Mouse (Mus musculus) neural tube, embryonic 12.5 days (tissue): Measurements from ENCODE around the gene Fli1. TPM values are rescaled to one million over a fixed set of nuclear protein-coding genes. Genes with fewer than 3 reads are reported as not detected.

Experiments used
- ATAC-seq: fragments of 200-750 bp; cut with Nextera tagmentation; 2 replicates; pipeline ENCODE4 v1.8.0; 2017; ENCODE audit warnings: low read depth, mild to moderate bottlenecking, moderate TSS enrichment, moderate library complexity; ENCODE audit not compliant: low FRiP score
- H3K27ac ChIP-seq: fragments of 300-500 bp; sonication (generic); 2 replicates; pipeline ENCODE4 v1.5.1; 2016
- H3K27me3 ChIP-seq: fragments of 300-500 bp; sonication (generic); replicated peaks from 2 replicates; pipeline ENCODE4 v1.6.1; 2016; ENCODE audit warnings: mild to moderate bottlenecking
- H3K36me3 ChIP-seq: fragments of 300-500 bp; sonication (generic); 2 replicates; pipeline ENCODE4 v1.6.1; 2016; ENCODE audit warnings: mild to moderate bottlenecking
- H3K4me1 ChIP-seq: fragments of 300-500 bp; sonication (generic); 2 replicates; pipeline ENCODE4 v1.6.1; 2016
- H3K4me2 ChIP-seq: fragments of 300-500 bp; sonication (generic); replicated peaks from 2 replicates; pipeline ENCODE4 v1.6.1; 2016; ENCODE audit warnings: mild to moderate bottlenecking
- H3K4me3 ChIP-seq: fragments of 300-500 bp; sonication (generic); 2 replicates; pipeline ENCODE4 v1.5.1; 2016
- H3K9ac ChIP-seq: fragments of 300-500 bp; sonication (generic); 2 replicates; pipeline ENCODE4 v1.6.1; 2016; ENCODE audit warnings: mild to moderate bottlenecking
- H3K9me3 ChIP-seq: fragments of 300-500 bp; sonication (generic); 2 replicates; pipeline ENCODE4 v1.6.1; 2016; ENCODE audit warnings: mild to moderate bottlenecking
- WGBS: fragments of 180-500 bp; shearing (Covaris S2); methylation state at CpG from one replicate; pipeline ENCODE4 v1.1.7; 2016; 5-methylcytosine and 5-hydroxymethylcytosine counted together
- polyA plus RNA-seq: library from polyadenylated mRNA; unstranded; fragments of >200 nt; fragmentation: Nextera tagmentation; extraction: Ambion mirVana; gene quantifications from 2 replicates; pipeline ENCODE4 v1.2.1, GENCODE M21; 2016

Fli1 gene
- polyA plus RNA-seq, 1 experiment from 2014 or later: 15.4 TPM

DNA sequence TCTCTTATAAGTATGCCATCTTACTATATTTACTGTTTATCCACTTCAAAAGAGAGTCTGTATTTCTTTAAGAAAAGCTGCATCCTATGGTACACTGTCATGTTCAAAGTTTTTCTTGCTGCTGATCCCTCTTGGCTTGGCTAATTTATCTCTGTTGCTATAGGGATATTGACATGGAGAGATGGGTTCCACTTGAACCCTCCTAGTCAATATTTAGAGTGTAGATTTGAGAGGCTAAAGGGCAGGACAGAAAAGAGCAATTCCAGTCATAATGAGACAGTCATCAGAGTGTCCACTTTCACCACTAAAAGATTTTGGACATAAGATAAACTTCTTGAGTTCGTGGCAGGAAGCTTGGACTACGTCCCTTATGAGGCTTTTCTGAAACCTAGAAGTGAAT, 142.4 kb downstream of the Fli1 start:
- Histone ChIP-seq H3K4me3 (no peak overlapping the region), H3K27me3 (no peaks in the 10 kb centered on the region), H3K4me2 (no peak overlapping the region), H3K4me1 (no peaks in the 10 kb centered on the region), H3K9ac (no peak overlapping the region), H3K27ac (no peak overlapping the region), H3K36me3 (no peaks in the 10 kb centered on the region), H3K9me3 (no peaks in the 10 kb centered on the region)
- ATAC-seq: no peak
- 87% methylated on average over 2 of the region's 2 CpGs for WGBS

DNA sequence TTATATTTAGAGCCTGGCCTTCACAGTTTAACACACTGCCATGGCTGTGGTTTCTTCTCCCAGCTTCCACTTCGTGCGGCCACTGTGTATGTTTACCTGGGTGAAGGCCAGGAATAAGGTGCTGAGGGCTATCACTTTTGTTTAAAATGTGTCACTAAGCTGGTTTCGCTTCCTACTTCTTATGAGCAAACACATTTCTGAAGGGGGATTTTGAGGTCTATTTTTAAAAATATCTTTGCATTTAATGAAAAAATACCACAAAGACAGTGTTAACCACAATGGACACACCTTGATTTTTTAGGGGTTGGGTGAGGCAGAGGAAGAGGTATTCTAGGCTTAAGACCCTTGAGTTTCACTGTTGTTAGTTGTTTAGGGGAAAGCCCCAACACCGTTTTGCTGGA, 147.9 kb downstream of the Fli1 start:
- no peaks in the 10 kb centered on the region for H3K9me3 ChIP-seq
- H3K27ac ChIP-seq: no peak overlapping the region
- no peak overlapping the region for H3K4me2 ChIP-seq
- no peaks in the 10 kb centered on the region for H3K36me3 ChIP-seq
- no peaks in the 10 kb centered on the region for H3K4me1 ChIP-seq
- H3K27me3 ChIP-seq: no peaks in the 10 kb centered on the region
- WGBS: 88% methylated on average over 4 of the region's 4 CpGs
- H3K4me3 ChIP-seq: no peak overlapping the region
- no peak overlapping the region for H3K9ac ChIP-seq
- no peak for ATAC-seq

DNA sequence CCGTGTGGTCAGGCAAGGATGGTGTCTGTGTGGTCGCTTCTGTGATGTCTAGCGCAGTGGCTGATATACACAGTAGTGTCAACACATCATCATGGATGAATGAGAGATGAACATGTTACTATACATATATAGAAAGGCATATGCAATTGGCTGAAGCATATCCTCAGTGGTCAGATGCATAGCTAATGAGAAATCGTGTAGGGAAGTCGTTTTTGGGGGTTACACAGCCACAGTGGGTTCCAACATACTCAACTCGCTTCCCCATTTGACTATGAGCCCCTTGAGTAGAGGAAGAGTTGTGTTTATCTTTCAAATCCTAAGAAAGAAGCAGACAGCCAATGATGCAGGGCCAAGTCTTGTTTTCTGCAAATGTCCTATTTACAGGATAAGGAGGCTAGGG, 149.9 kb downstream of the Fli1 start:
- no peaks in the 10 kb centered on the region for H3K36me3 ChIP-seq
- no peaks in the 10 kb centered on the region for H3K4me1 ChIP-seq
- no peak overlapping the region for H3K27ac ChIP-seq
- H3K27me3 ChIP-seq: no peaks in the 10 kb centered on the region
- no peaks in the 10 kb centered on the region for H3K9me3 ChIP-seq
- no peak for ATAC-seq
- WGBS: 79% methylated on average over 6 of the region's 6 CpGs
- H3K4me2 ChIP-seq: no peak overlapping the region
- H3K9ac ChIP-seq: no peak overlapping the region
- H3K4me3 ChIP-seq: no peak overlapping the region

DNA sequence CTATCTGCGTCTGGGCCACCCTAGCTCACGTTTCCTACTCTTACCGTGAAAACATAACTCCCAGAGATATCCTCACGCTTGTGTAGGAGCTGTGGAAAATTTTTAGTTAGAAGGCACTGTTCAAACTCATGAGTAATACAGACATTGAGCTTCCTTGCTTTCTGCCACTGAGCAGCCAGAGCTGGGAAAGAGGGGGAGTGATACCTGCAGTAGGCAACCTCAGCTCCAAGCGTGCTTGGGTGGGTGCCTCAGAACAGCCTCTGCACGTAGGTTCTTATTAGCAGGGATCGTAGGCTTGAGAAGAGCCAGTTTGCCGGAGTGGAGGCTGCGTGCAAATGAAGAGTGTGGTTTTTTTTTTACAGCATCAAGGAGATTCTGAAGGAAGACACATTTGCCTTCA, 151.0 kb downstream of the Fli1 start:
- ATAC-seq: no peak
- Histone ChIP-seq H3K27me3 (no peaks in the 10 kb centered on the region), H3K4me3 (no peak overlapping the region), H3K4me1 (no peaks in the 10 kb centered on the region), H3K9ac (no peak overlapping the region), H3K4me2 (no peak overlapping the region), H3K9me3 (no peaks in the 10 kb centered on the region), H3K36me3 (no peaks in the 10 kb centered on the region), H3K27ac (no peak overlapping the region)
- WGBS: 90% methylated on average over 9 of the region's 9 CpGs

DNA sequence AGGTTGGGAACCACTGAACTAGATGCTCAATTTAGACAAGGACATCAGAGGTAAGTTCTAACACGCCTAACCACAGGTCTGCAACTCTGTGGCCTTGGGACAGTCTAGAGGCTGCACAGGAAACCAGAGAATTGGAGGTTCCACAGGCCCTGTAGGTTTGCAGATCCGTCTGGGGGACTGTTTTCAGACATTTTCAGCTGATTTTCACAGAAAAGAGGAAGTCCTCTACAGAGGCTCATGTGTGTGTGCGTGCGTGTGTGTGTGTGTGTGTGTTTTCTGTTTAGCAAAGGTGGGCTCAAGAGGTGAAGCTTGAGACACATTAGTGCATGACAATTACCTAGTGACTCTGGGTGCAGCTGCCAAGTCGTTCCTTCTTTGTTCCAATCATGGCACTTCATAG, 151.6 kb downstream of the Fli1 start:
- no peak overlapping the region for H3K4me3 ChIP-seq
- H3K27ac ChIP-seq: no peak overlapping the region
- no peaks in the 10 kb centered on the region for H3K36me3 ChIP-seq
- 82% methylated on average over 5 of the region's 5 CpGs for WGBS
- ATAC-seq: no peak
- no peaks in the 10 kb centered on the region for H3K9me3 ChIP-seq
- no peaks in the 10 kb centered on the region for H3K27me3 ChIP-seq
- H3K9ac ChIP-seq: no peak overlapping the region
- H3K4me1 ChIP-seq: no peaks in the 10 kb centered on the region
- no peak overlapping the region for H3K4me2 ChIP-seq

DNA sequence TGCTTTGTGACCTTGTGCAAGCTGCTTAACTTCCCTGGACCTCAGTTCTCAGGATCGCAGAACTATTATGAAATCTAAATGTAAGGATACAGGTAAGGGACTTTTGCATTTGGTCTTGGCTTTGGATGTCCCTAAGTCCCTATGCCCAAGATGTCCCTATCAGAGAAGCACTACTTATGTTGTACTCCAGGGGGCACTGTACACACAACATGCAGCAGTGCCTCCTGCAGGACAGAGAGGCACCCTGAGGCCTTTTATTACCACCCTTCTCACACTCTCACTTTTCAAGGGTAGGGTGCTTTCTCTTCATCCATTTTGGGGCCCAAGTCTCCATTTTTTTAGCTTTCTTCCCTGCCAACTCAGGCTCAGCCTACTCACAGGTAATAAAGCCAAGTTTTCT, 154.5 kb downstream of the Fli1 start:
- Histone ChIP-seq H3K9ac (no peak overlapping the region), H3K4me3 (no peak overlapping the region), H3K4me2 (no peak overlapping the region), H3K36me3 (no peaks in the 10 kb centered on the region), H3K9me3 (no peaks in the 10 kb centered on the region), H3K27me3 (no peaks in the 10 kb centered on the region), H3K4me1 (no peaks in the 10 kb centered on the region), H3K27ac (no peak overlapping the region)
- WGBS: 93% methylated on average over 1 of the region's 1 CpGs
- ATAC-seq: no peak

DNA sequence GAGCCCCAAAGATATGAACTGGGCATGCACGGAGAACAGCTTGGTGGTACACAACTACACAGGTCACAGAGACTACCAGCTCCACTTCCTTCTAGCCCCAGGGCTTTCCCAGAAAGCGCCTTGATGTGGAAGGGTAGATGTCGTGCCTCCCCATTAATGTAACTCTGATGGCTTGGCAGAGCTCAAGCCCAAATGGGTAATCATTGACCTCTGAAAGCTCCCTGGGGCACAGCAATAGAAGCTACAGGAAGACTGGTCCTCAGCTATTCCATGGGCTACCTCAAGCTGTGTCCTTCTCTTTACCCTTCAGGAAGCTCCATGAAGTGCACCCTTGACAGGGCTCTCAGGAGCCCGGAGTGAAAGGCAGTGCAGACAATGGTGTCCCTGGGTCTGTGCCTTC, 157.8 kb downstream of the Fli1 start:
- Histone ChIP-seq H3K27me3 (no peaks in the 10 kb centered on the region), H3K4me2 (no peak overlapping the region), H3K27ac (no peak overlapping the region), H3K36me3 (no peaks in the 10 kb centered on the region), H3K4me3 (no peak overlapping the region), H3K9ac (no peak overlapping the region), H3K9me3 (no peaks in the 10 kb centered on the region), H3K4me1 (no peaks in the 10 kb centered on the region)
- WGBS: 82% methylated on average over 4 of the region's 4 CpGs
- no peak for ATAC-seq

DNA sequence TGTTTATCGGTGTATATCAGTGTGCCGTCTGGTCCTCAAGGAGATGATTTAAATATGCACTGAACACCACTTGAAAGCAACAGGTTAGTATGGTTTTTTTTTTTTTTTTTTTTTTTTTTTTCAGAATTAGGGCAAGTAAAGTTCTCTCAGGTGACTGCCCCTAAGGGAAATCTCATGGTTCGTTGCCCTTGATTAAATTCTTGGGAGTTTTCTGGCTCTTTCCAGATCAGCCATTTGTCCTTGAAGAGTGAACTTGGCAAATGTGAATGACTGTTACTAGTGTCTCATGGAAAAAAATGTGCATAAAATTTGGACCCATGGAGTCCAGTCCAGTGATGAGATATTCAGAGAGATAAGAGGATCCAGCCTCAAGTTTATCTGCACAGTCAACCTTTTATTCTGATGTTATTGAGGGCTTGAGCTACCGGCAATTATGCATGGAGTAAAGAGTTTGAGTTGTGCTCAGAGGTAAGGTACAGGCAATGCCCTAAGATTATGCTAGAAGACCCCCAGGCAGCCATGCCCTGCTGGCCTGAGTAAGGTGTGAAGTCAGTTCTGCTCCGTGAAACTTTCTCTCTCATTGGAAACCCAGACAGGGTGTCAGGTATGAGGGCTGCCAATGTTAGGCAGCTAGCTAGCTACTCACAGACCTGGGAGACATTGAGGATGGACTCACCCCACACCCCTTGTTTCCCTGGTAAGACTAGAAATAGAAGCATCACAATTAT, 165.6 kb downstream of the Fli1 start:
- 90% methylated on average over 5 of the region's 5 CpGs for WGBS
- Histone ChIP-seq H3K4me3 (no peak overlapping the region), H3K9ac (no peak overlapping the region), H3K4me2 (no peak overlapping the region), H3K9me3 (no peaks in the 10 kb centered on the region), H3K36me3 (no peaks in the 10 kb centered on the region), H3K4me1 (no peaks in the 10 kb centered on the region), H3K27me3 (no peaks in the 10 kb centered on the region), H3K27ac (no peak overlapping the region)
- no peak for ATAC-seq

DNA sequence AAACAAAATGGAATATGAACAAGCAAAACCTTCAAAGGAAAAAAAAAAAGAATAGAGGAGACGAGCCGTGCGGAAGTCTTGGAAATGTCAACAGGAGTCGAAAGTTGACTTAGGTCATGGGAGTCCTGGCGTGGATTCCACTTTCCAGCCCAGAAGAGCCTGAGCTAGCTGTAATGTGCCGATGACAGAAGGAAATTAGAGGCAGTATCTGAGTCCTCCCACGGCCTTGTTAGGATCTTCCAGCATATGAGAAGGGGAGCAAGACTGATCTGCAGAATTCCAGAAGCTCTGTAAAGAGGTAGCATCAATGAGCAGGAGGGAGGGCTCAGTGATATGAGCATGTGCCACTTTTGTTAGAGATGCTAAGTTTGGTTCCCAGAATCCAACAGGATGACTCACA, 166.6 kb downstream of the Fli1 start:
- no peaks in the 10 kb centered on the region for H3K36me3 ChIP-seq

DNA sequence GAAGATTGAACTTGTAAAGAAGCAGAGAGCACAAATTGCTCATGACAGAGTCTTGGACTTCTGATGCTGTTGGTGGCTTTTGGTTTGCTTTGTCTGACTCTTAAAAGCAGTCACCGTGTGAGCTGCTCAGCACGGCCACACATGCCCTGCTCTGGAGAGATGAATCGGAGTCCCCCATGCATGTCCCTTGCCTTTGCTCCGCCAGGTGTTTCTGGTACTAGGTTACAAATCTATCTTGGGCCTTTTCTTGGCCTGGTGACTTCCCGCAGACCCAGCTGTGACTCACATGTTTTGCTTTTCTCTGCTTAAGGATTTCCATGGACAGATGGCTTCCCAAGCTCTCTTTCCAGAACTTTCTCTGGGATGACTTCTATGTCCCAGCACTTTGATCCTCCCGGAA, 169.0 kb downstream of the Fli1 start:
- no peaks in the 10 kb centered on the region for H3K36me3 ChIP-seq

More for the DNA sequence above, 166.6 kb downstream of the Fli1 start:
- Histone ChIP-seq H3K9me3 (no peaks in the 10 kb centered on the region), H3K27ac (no peak overlapping the region), H3K4me2 (no peak overlapping the region), H3K27me3 (no peaks in the 10 kb centered on the region), H3K9ac (no peak overlapping the region), H3K4me1 (no peaks in the 10 kb centered on the region), H3K4me3 (no peak overlapping the region)
- no peak for ATAC-seq
- WGBS: 81% methylated on average over 7 of the region's 7 CpGs

More for the DNA sequence above, 169.0 kb downstream of the Fli1 start:
- 93% methylated on average over 6 of the region's 6 CpGs for WGBS
- no peak for ATAC-seq
- Histone ChIP-seq H3K4me1 (peaks cover 8% of the 10 kb centered on the region; the same call in 1 of the 2 replicates), H3K4me2 (no peak overlapping the region), H3K9ac (no peak overlapping the region), H3K9me3 (no peaks in the 10 kb centered on the region), H3K27me3 (no peaks in the 10 kb centered on the region), H3K27ac (no peak overlapping the region), H3K4me3 (no peak overlapping the region)

Other genes starting within 250 kb of the Fli1 start
- 0.10 and 0.15 TPM in 2 replicates for gene Kcnj5, start 198.5 kb downstream of the Fli1 start, polyA plus RNA-seq
- gene Kcnj1, start 170.4 kb downstream of the Fli1 start, polyA plus RNA-seq: not detected in 2 replicates
- gene Ets1, start 93.4 kb upstream of the Fli1 start, polyA plus RNA-seq: 32.8 and 36.6 TPM in 2 replicates